Mouse (Mus musculus) ES-E14 (cell line): ENCODE results near the gene Rbm25. TPM values are rescaled to one million over a fixed set of nuclear protein-coding genes. Genes with fewer than 3 reads are reported as not detected.

Source experiments
- DNase-seq: peaks from one replicate; pipeline ENCODE4 v3.0.0-alpha.2; 2013; ENCODE audit warnings: low read depth, low spot score
- H3K27ac ChIP-seq: 2 replicates; pipeline ENCODE4 v1.5.1; 2012; ENCODE audit warnings: low read depth, mild to moderate bottlenecking, low read length, moderate library complexity, mixed read lengths; ENCODE audit not compliant: poor library complexity, insufficient read depth, severe bottlenecking
- H3K36me3 ChIP-seq: 2 replicates; pipeline ENCODE4 v1.6.1; 2012; ENCODE audit warnings: mild to moderate bottlenecking, low read length, moderate library complexity, mixed read lengths; ENCODE audit not compliant: control insufficient read depth, poor library complexity, insufficient read depth, severe bottlenecking
- H3K4me1 ChIP-seq, 2 experiments: fragments of 150-350 bp in 1 of 2; sonication (generic) in 1 of 2; 2 replicates each; pipeline ENCODE4 v1.6.1; 2012; ENCODE audit warnings: low read length in 2 of 2, mild to moderate bottlenecking in 1 of 2, mixed read lengths in 1 of 2; ENCODE audit not compliant: control insufficient read depth in 2 of 2, insufficient read depth in 2 of 2, poor library complexity in 1 of 2
- H3K4me3 ChIP-seq, 2 experiments: fragments of 150-350 bp in 1 of 2; sonication (generic) in 1 of 2; 2 replicates each; pipeline ENCODE4 v1.5.1; 2012; ENCODE audit warnings: low read length in 2 of 2, low read depth in 1 of 2, mild to moderate bottlenecking in 1 of 2, mixed read lengths in 1 of 2; ENCODE audit not compliant: insufficient read depth in 1 of 2, poor library complexity in 1 of 2, severe bottlenecking in 1 of 2
- H3K9ac ChIP-seq: 2 replicates; pipeline ENCODE4 v1.6.1; 2012; ENCODE audit warnings: low read depth, mild to moderate bottlenecking, low read length, mixed read lengths; ENCODE audit not compliant: poor library complexity, insufficient read depth, severe bottlenecking
- H3K9me3 ChIP-seq: fragments of 150-350 bp; sonication (generic); 2 replicates; pipeline ENCODE4 v1.6.1; 2012; ENCODE audit warnings: low read depth, mild to moderate bottlenecking, low read length; ENCODE audit not compliant: control insufficient read depth, insufficient read depth
- CHD2 ChIP-seq: IDR thresholded peaks from 2 replicates; pipeline ENCODE4 v1.6.1; 2014; ENCODE audit warnings: mild to moderate bottlenecking, low read depth, low read length, inconsistent platforms
- HCFC1 ChIP-seq: IDR thresholded peaks from 2 replicates; pipeline ENCODE4 v1.6.1; 2012; ENCODE audit warnings: low read length, inconsistent platforms, borderline replicate concordance; ENCODE audit not compliant: insufficient read depth
- MAFK ChIP-seq: IDR thresholded peaks from 2 replicates; pipeline ENCODE4 v1.6.1; 2014; ENCODE audit warnings: mild to moderate bottlenecking, low read depth, low read length, inconsistent platforms; ENCODE audit not compliant: insufficient read depth
- ZC3H11A ChIP-seq: IDR thresholded peaks from 2 replicates; pipeline ENCODE4 v1.6.1; 2012; ENCODE audit warnings: low read depth, mild to moderate bottlenecking, inconsistent platforms, low read length, borderline replicate concordance
- ZNF384 ChIP-seq: IDR thresholded peaks from 2 replicates; pipeline ENCODE4 v1.6.1; 2012; ENCODE audit warnings: low read depth, low read length, inconsistent platforms
- in situ Hi-C, 2 experiments: fragments of 600-800 bp; cut with MboI; formaldehyde crosslinking; loops; one replicate each; pipeline ENCODE4 v1.15.1; 2025; ENCODE audit warnings: low sequenced_read_pairs in 2 of 2, inconsistent platforms in 1 of 2; ENCODE audit not compliant: unreplicated experiment in 2 of 2
- total RNA-seq: library from RNA; depleted of rRNA; stranded (reverse); fragments of 300-350 nt; gene quantifications from 2 replicates; pipeline ENCODE4 v1.2.3, GENCODE M21; 2012

The Rbm25 gene
- total RNA-seq, 1 experiment, result 146 TPM

- Histone ChIP-seq H3K36me3 (peaks cover 9% of the 10 kb centered on the region), H3K9me3 (no peaks in the 10 kb centered on the region), H3K4me3 (no peak overlapping the region), H3K4me1 (peaks cover 0 to 2% of the 10 kb centered on the region in 2 experiments; a peak in 1 of 4 replicates), H3K9ac (no peak overlapping the region), H3K27ac (no peak overlapping the region)
- TF ChIP-seq ZNF384 (no peak), CHD2 (no peak), MAFK (no peak), ZC3H11A (no peak), HCFC1 (no peak)
- in situ Hi-C loops, result no loop called here
- no peak for DNase-seq
Observed at GRCm38 (mm10) chr12:83685466-83685865, 54.4 kb downstream of the Rbm25 start.

GRCm38 (mm10) chr12:83686575-83687350 lies 55.7 kb downstream of the Rbm25 start:
- H3K4me1 ChIP-seq, result peaks cover 0 to 2% of the 10 kb centered on the region in 2 experiments; a peak in 1 of 4 replicates
- in situ Hi-C loops, result no loop called here
- no peak overlapping the region for H3K27ac ChIP-seq
- no peak overlapping the region for H3K4me3 ChIP-seq
- TF ChIP-seq HCFC1 (no peak), ZC3H11A (no peak), ZNF384 (no peak), CHD2 (no peak), MAFK (no peak)
- peaks cover 4% of the 10 kb centered on the region for H3K36me3 ChIP-seq
- no peak for DNase-seq
- no peak overlapping the region for H3K9ac ChIP-seq
- H3K9me3 ChIP-seq, result no peaks in the 10 kb centered on the region

DNA sequence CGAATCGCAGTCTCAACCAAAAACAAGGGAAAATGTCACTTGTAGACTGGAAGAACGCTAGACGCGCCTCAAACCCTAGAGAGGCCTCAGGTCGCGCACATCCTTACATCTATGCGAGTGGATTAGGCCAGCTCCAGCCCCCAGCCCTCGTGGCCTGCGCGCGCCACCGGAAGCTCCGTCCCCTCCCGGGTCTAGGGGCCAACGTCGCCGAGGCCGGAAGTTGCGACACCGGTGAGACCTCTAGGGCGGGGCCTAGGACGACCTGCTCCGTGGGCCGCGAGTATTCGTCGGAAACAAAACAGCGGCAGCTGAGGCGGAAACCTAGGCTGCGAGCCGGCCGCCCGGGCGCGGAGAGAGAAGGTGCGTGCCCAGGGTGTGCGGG lies 56.9 kb downstream of the Rbm25 start, which contains the start of gene Psen1:
Psen1 (plus strand) TSS at position 219 of the 382 bp plus-strand sequence.
- in situ Hi-C loops, result no loop called here
- peak; percentile 86 for DNase-seq
- H3K4me3 ChIP-seq, result peak within 1 kb of the TSS; percentile 88 to 90
- H3K27ac ChIP-seq, result peak within 1 kb of the TSS; percentile 63
- peak within 1 kb of the TSS; percentile 88 for H3K9ac ChIP-seq
- H3K36me3 ChIP-seq, result peaks cover 4% of the 10 kb centered on the region
- no peaks in the 10 kb centered on the region for H3K9me3 ChIP-seq
- TF ChIP-seq CHD2 (0 out of 2 replicates have a peak, but pooled peaks have one; percentile 17), HCFC1 (peak; percentile 68; the same call in 1 of the 2 replicates), ZC3H11A (no peak)
- peaks cover 0 to 4% of the 10 kb centered on the region in 2 experiments; a peak in 1 of 4 replicates for H3K4me1 ChIP-seq

DNA sequence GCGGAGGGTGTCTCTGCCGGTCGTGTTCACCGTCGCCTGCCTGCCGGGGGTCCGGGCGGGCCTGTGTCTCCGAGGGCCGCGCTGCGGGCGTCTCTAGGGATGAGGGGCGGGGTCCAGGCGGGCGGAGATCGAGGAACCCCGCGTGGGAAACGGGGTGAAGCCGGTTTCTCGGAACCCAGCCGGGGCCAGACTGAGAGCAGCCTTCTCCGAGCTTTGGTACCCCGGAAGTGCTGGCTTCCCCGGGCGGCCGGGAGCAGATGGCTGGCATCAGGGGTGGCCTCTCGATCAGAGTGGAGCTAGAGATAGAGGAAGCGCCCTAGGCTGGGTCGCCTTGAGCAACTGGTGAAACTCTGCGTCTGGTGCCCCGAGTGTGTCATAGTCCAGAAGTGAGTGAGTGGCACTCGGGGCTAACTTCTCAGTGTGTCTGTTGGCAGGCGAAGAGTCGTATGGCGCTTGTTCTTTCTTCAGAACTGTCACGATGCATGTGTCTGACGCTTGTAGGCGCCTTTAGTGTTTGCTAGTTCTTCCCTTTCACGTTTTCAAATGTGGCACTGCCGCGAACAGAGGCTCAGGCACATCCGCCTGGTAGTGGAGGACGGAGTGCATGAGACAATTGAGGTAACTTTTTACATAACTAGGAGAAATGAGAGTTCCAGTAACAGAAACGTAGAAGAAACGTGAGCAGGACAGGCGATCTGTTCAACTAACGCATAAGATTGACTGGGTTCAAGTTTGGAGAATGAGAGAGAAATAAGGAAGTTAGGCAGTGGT lies 57.5 kb downstream of the Rbm25 start:
- H3K4me3 ChIP-seq, result peak overlapping the region; percentile 88 to 90
- H3K9me3 ChIP-seq, result no peaks in the 10 kb centered on the region
- H3K4me1 ChIP-seq, result peaks cover 0 to 4% of the 10 kb centered on the region in 2 experiments; a peak in 1 of 4 replicates
- peak; percentile 40 for DNase-seq
- TF ChIP-seq HCFC1 (no peak), MAFK (no peak), CHD2 (no peak), ZC3H11A (no peak), ZNF384 (no peak)
- peak overlapping the region; percentile 88 for H3K9ac ChIP-seq
- peak overlapping the region; percentile 63 for H3K27ac ChIP-seq
- peaks cover 2% of the 10 kb centered on the region for H3K36me3 ChIP-seq
- in situ Hi-C loops, result no loop called here
